Mouse (Mus musculus): ENCODE measurements around the gene Pigl.

GRCm38 (mm10) chr11:62540167-62540566 lies 81.9 kb downstream of the Pigl start:
- TF ChIP-seq CTCF (IDR thresholded peaks at IDR 0.05; ENCODE audit: borderline replicate concordance, extremely low read depth, insufficient read depth, insufficient read length) (no peak), POLR2A (IDR thresholded peaks at IDR 0.05; ENCODE audit: borderline replicate concordance, extremely low read depth, insufficient read depth, insufficient read length, poor library complexity, severe bottlenecking) (no peak)

All from brain, embryonic 14.5 days (tissue).